Mouse (Mus musculus) spleen, postnatal 0 days (tissue): Measurements from ENCODE around the gene Clca2. TPM values are rescaled to one million over a fixed set of nuclear protein-coding genes. Genes with fewer than 3 reads are reported as not detected.

Experiments
- polyA plus RNA-seq: library from polyadenylated mRNA; unstranded; fragments of >200 nt; fragmentation: Nextera tagmentation; extraction: Ambion mirVana; gene quantifications from 2 replicates; pipeline ENCODE4 v1.2.1, GENCODE M21; 2015

The Clca2 gene
- polyA plus RNA-seq: 0.36 and 0.58 TPM in 2 replicates

DNA sequence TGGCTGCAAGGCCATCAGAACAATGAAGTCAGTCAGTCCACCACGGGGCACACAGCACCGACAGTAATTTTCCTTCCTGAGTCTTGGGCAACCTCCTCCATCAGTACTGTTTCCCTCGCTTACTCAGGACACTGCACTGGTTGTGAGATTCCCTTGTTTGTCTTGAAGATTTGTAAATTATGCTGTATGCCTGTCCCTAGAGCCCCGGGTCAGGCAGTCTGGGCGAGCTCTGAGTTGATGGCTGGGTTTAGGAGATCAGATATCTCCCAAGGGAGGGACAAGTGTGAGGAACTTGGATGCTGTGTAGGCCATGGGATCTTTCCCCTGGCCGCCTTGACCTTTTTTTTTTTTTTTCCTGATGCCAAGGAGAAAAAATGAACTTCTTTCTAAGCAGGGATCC is at the start of gene Clca2:
Gene Clca2 (minus strand): TSS at position 153 of the 400 bp plus-strand sequence.

DNA sequence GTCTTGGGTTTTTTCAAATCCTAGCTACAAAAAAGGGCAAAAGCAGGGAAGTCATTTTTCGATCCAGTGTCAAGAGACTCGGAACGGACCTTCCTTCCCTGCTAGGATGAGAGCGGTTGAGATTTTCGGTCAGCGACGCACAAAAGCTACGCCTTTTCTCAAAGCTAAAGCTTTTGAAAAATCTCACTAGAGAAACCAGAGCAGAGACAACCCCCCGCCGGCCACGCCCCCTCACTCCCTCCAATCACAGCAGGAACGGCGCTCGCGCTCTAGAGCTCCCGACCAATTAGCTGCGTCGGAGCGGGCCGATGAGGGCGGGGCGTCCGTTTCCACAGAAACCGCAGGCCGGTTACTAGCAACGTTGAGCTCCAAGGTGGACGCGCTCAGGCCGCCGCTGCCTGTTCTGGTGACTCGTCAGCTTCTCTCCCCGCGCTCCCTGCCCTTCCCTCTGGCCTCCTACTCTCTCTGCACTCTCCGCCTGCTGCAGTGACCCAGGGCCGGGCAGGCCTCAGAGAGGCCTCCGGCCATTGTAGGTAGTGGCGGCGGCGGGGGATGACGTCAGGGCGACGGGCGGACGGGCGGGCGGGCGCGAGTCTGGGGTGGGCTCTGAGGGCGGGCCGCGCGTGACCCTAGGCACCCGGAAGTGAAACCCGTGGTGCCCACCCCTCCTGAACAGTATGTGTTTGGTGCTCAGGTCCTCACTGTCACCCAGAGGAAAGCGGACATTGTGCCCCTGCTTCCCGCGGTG is 19.2 kb upstream of the Clca2 start, which contains the start of gene Odf2l:
Gene Odf2l (plus strand): TSS at position 335 of the 748 bp plus-strand sequence.

DNA sequence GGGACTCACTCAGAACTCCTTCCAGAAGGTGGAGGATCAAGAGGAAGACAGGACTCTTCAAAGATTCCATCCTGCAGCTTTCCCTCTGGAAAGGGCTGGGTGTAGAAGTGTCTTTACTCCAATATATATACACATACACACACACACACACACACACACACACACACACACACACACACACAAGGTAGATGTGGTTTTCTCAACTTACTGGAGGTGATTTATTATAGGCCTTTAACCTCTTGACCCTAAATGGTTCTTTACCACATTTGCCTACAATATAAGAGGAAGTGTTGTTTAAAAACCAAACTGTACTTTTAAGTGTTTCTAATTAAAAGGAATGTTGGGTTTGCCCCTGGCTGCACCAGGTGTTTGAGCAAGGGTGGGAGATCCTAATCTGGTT is 66.6 kb downstream of the Clca2 start, which contains the start of gene Clca1:
Gene Clca1 (minus strand): TSS at position 101 of the 400 bp plus-strand sequence.

Other genes starting within 250 kb of the Clca2 start
- gene Clca4b, start 166.9 kb downstream of the Clca2 start, polyA plus RNA-seq: not detected in 2 replicates
- gene Clca4a, start 124.4 kb downstream of the Clca2 start, polyA plus RNA-seq: not detected in 2 replicates
- not detected in 2 replicates for gene Clca1, start 66.7 kb downstream of the Clca2 start, polyA plus RNA-seq
- gene Odf2l, start 19.1 kb upstream of the Clca2 start, polyA plus RNA-seq: 8.8 and 9.2 TPM in 2 replicates
- gene Col24a1, start 193.0 kb upstream of the Clca2 start, polyA plus RNA-seq: 0.08 and 0.38 TPM in 2 replicates